Mouse (Mus musculus) CH12.LX (cell line): Measurements from ENCODE around the gene Gper1. TPM values are rescaled to one million over a fixed set of nuclear protein-coding genes. Genes with fewer than 3 reads are reported as not detected.

Source experiments
- DNase-seq: peaks from one replicate; pipeline ENCODE4 v3.0.0-alpha.2; 2013; ENCODE audit errors: extremely low read depth
- H3K27ac ChIP-seq: 2 replicates; pipeline ENCODE4 v1.5.1; 2012; ENCODE audit warnings: low read depth, mild to moderate bottlenecking, control low read depth, moderate library complexity; ENCODE audit not compliant: insufficient read depth
- H3K27me3 ChIP-seq: replicated peaks from 2 replicates; pipeline ENCODE3; 2012; ENCODE audit warnings: inconsistent platforms
- H3K36me3 ChIP-seq, 2 experiments: replicated peaks in 1 of 2; 2 replicates each; pipeline versions ENCODE3 to v1.6.1; 2012; ENCODE audit warnings: inconsistent platforms in 1 of 2, low read length in 1 of 2, mild to moderate bottlenecking in 1 of 2, mixed read lengths in 1 of 2, moderate library complexity in 1 of 2; ENCODE audit not compliant: control insufficient read depth in 1 of 2, insufficient read depth in 1 of 2
- H3K4me1 ChIP-seq, 2 experiments: 2 replicates each; pipeline ENCODE4 v1.6.1; 2012; ENCODE audit warnings: inconsistent platforms in 1 of 2, moderate library complexity in 1 of 2; ENCODE audit not compliant: insufficient read depth in 2 of 2, control insufficient read depth in 1 of 2
- H3K4me2 ChIP-seq: 2 replicates; pipeline ENCODE4 v1.6.1; 2012; ENCODE audit warnings: low read depth, mild to moderate bottlenecking, control low read depth; ENCODE audit not compliant: poor library complexity, insufficient read depth, severe bottlenecking
- H3K4me3 ChIP-seq, 3 experiments: fragments of 150-350 bp in 1 of 3; sonication (generic) in 1 of 3; replicated peaks in 1 of 3; 2 replicates each; pipeline versions ENCODE3 to v1.5.1; 2011 to 2012; ENCODE audit warnings: low read depth in 2 of 3, low read length in 2 of 3, mild to moderate bottlenecking in 2 of 3, moderate library complexity in 2 of 3, control low read depth in 1 of 3, improper control_type of control experiment in 1 of 3, inconsistent platforms in 1 of 3, mixed read lengths in 1 of 3; ENCODE audit not compliant: poor library complexity in 1 of 3
- H3K79me2 ChIP-seq: replicated peaks from 2 replicates; pipeline ENCODE4 v1.6.1; 2012; ENCODE audit warnings: mild to moderate bottlenecking, moderate library complexity; ENCODE audit not compliant: control insufficient read depth, poor library complexity, insufficient read depth, severe bottlenecking; ENCODE audit errors: extremely low read depth
- H3K9ac ChIP-seq: 2 replicates; pipeline ENCODE4 v1.6.1; 2012; ENCODE audit warnings: low read depth, mild to moderate bottlenecking, control low read depth, moderate library complexity; ENCODE audit not compliant: insufficient read depth
- H3K9me3 ChIP-seq: replicated peaks from 2 replicates; pipeline ENCODE3; 2012; ENCODE audit warnings: low read length, inconsistent platforms, mixed read lengths
- BHLHE40 ChIP-seq: IDR thresholded peaks from 2 replicates; pipeline ENCODE4 v1.6.1; 2011; ENCODE audit warnings: mild to moderate bottlenecking, low read depth, low read length, improper control_type of control experiment
- CHD1 ChIP-seq: IDR thresholded peaks from 2 replicates; pipeline ENCODE4 v1.6.1; 2012; ENCODE audit warnings: low read depth, low read length, improper control_type of control experiment, inconsistent platforms
- CHD2 ChIP-seq: IDR thresholded peaks from 2 replicates; pipeline ENCODE4 v1.6.1; 2011; ENCODE audit warnings: low read length, improper control_type of control experiment
- CTCF ChIP-seq, 2 experiments: IDR thresholded peaks in 1 of 2; conservative IDR thresholded peaks in 1 of 2; 2 replicates each; pipeline ENCODE4 v1.5.1; 2011 to 2012; ENCODE audit warnings: low read depth in 2 of 2, low read length in 2 of 2, improper control_type of control experiment in 1 of 2, inconsistent platforms in 1 of 2, mild to moderate bottlenecking in 1 of 2, moderate library complexity in 1 of 2
- ELF1 ChIP-seq: IDR thresholded peaks from 2 replicates; pipeline ENCODE4 v1.6.1; 2014; ENCODE audit warnings: low read depth, mild to moderate bottlenecking, inconsistent platforms, low read length, improper control_type of control experiment
- EP300 ChIP-seq: IDR thresholded peaks from 2 replicates; pipeline ENCODE4 v1.6.1; 2011; ENCODE audit warnings: low read length, improper control_type of control experiment
- JUN ChIP-seq: IDR thresholded peaks from 2 replicates; pipeline ENCODE4 v1.6.1; 2011; ENCODE audit warnings: low read depth, mild to moderate bottlenecking, low read length, improper control_type of control experiment, moderate library complexity; ENCODE audit not compliant: insufficient read depth
- JUND ChIP-seq: conservative IDR thresholded peaks from 2 replicates; pipeline ENCODE4 v1.6.1; 2011; ENCODE audit warnings: low read depth, low read length, improper control_type of control experiment
- KAT2A ChIP-seq: IDR thresholded peaks from 2 replicates; pipeline ENCODE4 v1.6.1; 2012; ENCODE audit warnings: low read length, improper control_type of control experiment, inconsistent platforms; ENCODE audit not compliant: insufficient replicate concordance
- MAFK ChIP-seq: IDR thresholded peaks from 2 replicates; pipeline ENCODE4 v1.6.1; 2011; ENCODE audit warnings: low read length, improper control_type of control experiment; ENCODE audit not compliant: insufficient replicate concordance
- MAZ ChIP-seq: IDR thresholded peaks from 2 replicates; pipeline ENCODE4 v1.6.1; 2012; ENCODE audit warnings: low read depth, mild to moderate bottlenecking, inconsistent platforms, low read length, improper control_type of control experiment, moderate library complexity
- MEF2A ChIP-seq: IDR thresholded peaks from 2 replicates; pipeline ENCODE4 v1.6.1; 2014; ENCODE audit warnings: low read depth, mild to moderate bottlenecking, inconsistent platforms, low read length, improper control_type of control experiment, borderline replicate concordance
- MYC ChIP-seq: IDR thresholded peaks from 2 replicates; pipeline ENCODE4 v1.6.1; 2011; ENCODE audit warnings: low read depth, mild to moderate bottlenecking, improper control_type of control experiment, low read length
- NELFE ChIP-seq: IDR thresholded peaks from 2 replicates; pipeline ENCODE4 v1.6.1; 2011; ENCODE audit warnings: low read depth, low read length, improper control_type of control experiment
- PAX5 ChIP-seq: IDR thresholded peaks from 2 replicates; pipeline ENCODE4 v1.6.1; 2012; ENCODE audit warnings: low read length, inconsistent platforms, mixed read lengths
- POLR2A ChIP-seq: IDR thresholded peaks from 2 replicates; pipeline ENCODE4 v1.6.1; 2011; ENCODE audit warnings: low read depth, mild to moderate bottlenecking, improper control_type of control experiment, low read length
- POLR2AphosphoS2 ChIP-seq: IDR thresholded peaks from 2 replicates; pipeline ENCODE4 v1.6.1; 2011; ENCODE audit warnings: low read depth, low read length, improper control_type of control experiment
- RCOR1 ChIP-seq: conservative IDR thresholded peaks from 2 replicates; pipeline ENCODE4 v1.6.1; 2012; ENCODE audit warnings: low read depth, mild to moderate bottlenecking, inconsistent platforms, low read length, improper control_type of control experiment
- SMC3 ChIP-seq: IDR thresholded peaks from 2 replicates; pipeline ENCODE4 v1.6.1; 2011; ENCODE audit warnings: low read depth, low read length, improper control_type of control experiment
- TCF12 ChIP-seq: IDR thresholded peaks from 2 replicates; pipeline ENCODE4 v1.6.1; 2014; ENCODE audit warnings: low read depth, mild to moderate bottlenecking, inconsistent platforms, low read length, improper control_type of control experiment
- UBTF ChIP-seq: IDR thresholded peaks from 2 replicates; pipeline ENCODE4 v1.6.1; 2012; ENCODE audit warnings: low read depth, mild to moderate bottlenecking, inconsistent platforms, low read length, improper control_type of control experiment, moderate library complexity
- USF1 ChIP-seq: IDR thresholded peaks from 2 replicates; pipeline ENCODE4 v1.6.1; 2014; ENCODE audit warnings: low read depth, mild to moderate bottlenecking, inconsistent platforms, low read length, improper control_type of control experiment
- USF2 ChIP-seq: conservative IDR thresholded peaks from 2 replicates; pipeline ENCODE4 v1.6.1; 2011; ENCODE audit warnings: low read depth, low read length, improper control_type of control experiment
- ZMIZ1 ChIP-seq: IDR thresholded peaks from 2 replicates; pipeline ENCODE4 v1.6.1; 2012; ENCODE audit warnings: low read depth, mild to moderate bottlenecking, inconsistent platforms, low read length, improper control_type of control experiment
- ZNF384 ChIP-seq: IDR thresholded peaks from 2 replicates; pipeline ENCODE4 v1.6.1; 2012; ENCODE audit warnings: low read depth, low read length, improper control_type of control experiment, inconsistent platforms
- dilution Hi-C: fragments of 300-500 bp; cut with MboI; formaldehyde crosslinking; loops from 2 replicates; pipeline ENCODE4 v1.14.3; 2020; ENCODE audit warnings: low sequenced_read_pairs; ENCODE audit not compliant: extremely low pct_unique_long_range_greater_than_20kb, extremely low pct_ligation_motif_present
- in situ Hi-C: fragments of 300-500 bp; cut with MboI; formaldehyde crosslinking; loops from 3 replicates; pipeline ENCODE4 v1.14.3; 2019; ENCODE audit warnings: low sequenced_read_pairs, low pct_ligation_motif_present, low pct_unique_long_range_greater_than_20kb, mixed read lengths
- polyA plus RNA-seq: library from polyadenylated mRNA; unstranded; fragments of >175 nt; gene quantifications from 2 replicates; pipeline ENCODE4 v1.2.1, GENCODE M21; 2012; ENCODE audit warnings: low read depth; ENCODE audit not compliant: insufficient read length
- total RNA-seq, 2 experiments: library from RNA; depleted of rRNA; stranded (reverse); fragments of 300-350 nt in 1 of 2; fragments of >200 nt in 1 of 2; gene quantifications; 2 replicates each; pipeline ENCODE4 v1.2.3; 2012 to 2014

Gper1 gene
- total and polyA plus RNA-seq, 3 experiments: 0.13 TPM; not detected in 2

- no peak for DNase-seq
- dilution Hi-C loops (no loop called here), in situ Hi-C loops (no loop called here)
- Histone ChIP-seq H3K9ac (no peak overlapping the region), H3K4me1 (peaks cover 4 to 25% of the 10 kb centered on the region in 2 experiments; a peak in 3 of 4 replicates), H3K4me3 (no peak overlapping the region), H3K9me3 (no peaks in the 10 kb centered on the region)
- TF ChIP-seq CHD1: no peak
- no peak for TF ChIP-seq ZNF384
- no peak for TF ChIP-seq JUND
- TF ChIP-seq ZMIZ1: no peak
- no peak for TF ChIP-seq TCF12
- no peak for TF ChIP-seq PAX5
- TF ChIP-seq NELFE: no peak
- no peak for TF ChIP-seq RCOR1
- no peak for TF ChIP-seq BHLHE40
- TF ChIP-seq SMC3: no peak
- TF ChIP-seq USF1: no peak
- TF ChIP-seq MYC: no peak
- no peak for TF ChIP-seq JUN
- TF ChIP-seq POLR2AphosphoS2: no peak
- TF ChIP-seq KAT2A: no peak
- TF ChIP-seq MAFK: no peak
- TF ChIP-seq, all 38 proteins: peak for 0
- peaks cover 4 to 74% of the 10 kb centered on the region in 2 experiments for H3K36me3 ChIP-seq
- H3K79me2 ChIP-seq: no peaks in the 10 kb centered on the region
- no peak overlapping the region for H3K27ac ChIP-seq
- no peak overlapping the region for H3K4me2 ChIP-seq
- H3K27me3 ChIP-seq: no peaks in the 10 kb centered on the region
These were observed 26.3 kb downstream of the Gper1 start for GRCm38 (mm10) chr5:139449161-139449791.

- peaks cover 4 to 77% of the 10 kb centered on the region in 2 experiments for H3K36me3 ChIP-seq
- no peak overlapping the region for H3K4me3 ChIP-seq
- dilution Hi-C loops (no loop called here), in situ Hi-C loops (loop anchor here (25.0 kb wide), 1 partner anchor 88 kb away; the partner anchor contains the start of genes Cox19 and Cyp2w1)
- no peak overlapping the region for H3K9ac ChIP-seq
- H3K79me2 ChIP-seq: no peaks in the 10 kb centered on the region
- no peaks in the 10 kb centered on the region for H3K27me3 ChIP-seq
- no peak for DNase-seq
- no peaks in the 10 kb centered on the region for H3K9me3 ChIP-seq
- no peak overlapping the region for H3K4me2 ChIP-seq
- H3K27ac ChIP-seq: no peak overlapping the region
- H3K4me1 ChIP-seq: peaks cover 4 to 25% of the 10 kb centered on the region in 2 experiments; a peak in 3 of 4 replicates
- TF ChIP-seq SMC3: no peak
- no peak for TF ChIP-seq CHD2
- no peak for TF ChIP-seq JUN
- TF ChIP-seq CTCF (conservative IDR thresholded peaks at IDR 0.05 in 1 of 2, IDR thresholded peaks at IDR 0.05 in 1 of 2; ENCODE audit: low read depth in 2 of 2, low read length in 2 of 2): no peak
- no peak for TF ChIP-seq MAZ
- no peak for TF ChIP-seq ELF1
- no peak for TF ChIP-seq POLR2A
- no peak for TF ChIP-seq EP300
- TF ChIP-seq UBTF: no peak
- no peak for TF ChIP-seq JUND
- TF ChIP-seq USF2: no peak
- TF ChIP-seq MEF2A: no peak
- TF ChIP-seq, all 38 proteins: peak for 0
These were observed 27.0 kb downstream of the Gper1 start for GRCm38 (mm10) chr5:139449926-139450325.
